Mouse (Mus musculus) heart, adult 8-10 months (tissue): ENCODE results near the gene Ets1. TPM values are rescaled to one million over a fixed set of nuclear protein-coding genes. Genes with fewer than 3 reads are reported as not detected.

Experiments
- DNase-seq: peaks from one replicate; pipeline ENCODE4 v3.0.0; 2022; ENCODE audit warnings: low spot score
- total RNA-seq, 4 experiments: library from RNA; stranded (reverse); gene quantifications; 2 replicates each; pipeline ENCODE4 v1.2.4; 2022

Gene Ets1
- total RNA-seq, 4 experiments from 2014 or later = 38.1 to 53.7 (median 46.6) TPM

DNA sequence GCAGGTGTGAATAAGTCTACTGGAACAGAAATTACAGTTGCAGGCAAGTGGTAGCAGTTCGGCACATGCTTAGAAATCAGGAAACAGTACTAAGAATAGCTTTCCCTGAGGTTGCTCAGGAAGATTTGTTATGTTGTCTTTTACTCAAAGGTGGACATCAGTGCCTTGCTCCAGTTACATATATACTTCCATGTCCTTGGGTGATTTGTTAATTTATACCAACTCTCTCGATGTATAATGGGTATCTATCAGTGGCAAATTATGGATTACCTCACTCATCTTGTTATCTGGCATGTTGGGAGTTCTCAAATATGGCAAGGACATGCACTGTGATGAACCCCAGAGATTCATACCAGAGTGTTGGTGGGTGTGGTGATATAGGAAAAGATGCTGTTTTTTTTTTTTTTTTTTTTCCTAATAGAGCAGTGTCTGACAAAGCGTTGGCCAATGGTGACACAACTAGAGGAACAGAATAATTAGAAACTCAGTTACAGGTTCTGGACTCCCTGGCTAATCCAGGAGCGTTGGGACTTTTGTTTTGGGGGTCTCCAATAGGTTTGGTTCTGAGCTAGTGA lies 59.0 kb downstream of the Ets1 start:
- no peak for DNase-seq

DNA sequence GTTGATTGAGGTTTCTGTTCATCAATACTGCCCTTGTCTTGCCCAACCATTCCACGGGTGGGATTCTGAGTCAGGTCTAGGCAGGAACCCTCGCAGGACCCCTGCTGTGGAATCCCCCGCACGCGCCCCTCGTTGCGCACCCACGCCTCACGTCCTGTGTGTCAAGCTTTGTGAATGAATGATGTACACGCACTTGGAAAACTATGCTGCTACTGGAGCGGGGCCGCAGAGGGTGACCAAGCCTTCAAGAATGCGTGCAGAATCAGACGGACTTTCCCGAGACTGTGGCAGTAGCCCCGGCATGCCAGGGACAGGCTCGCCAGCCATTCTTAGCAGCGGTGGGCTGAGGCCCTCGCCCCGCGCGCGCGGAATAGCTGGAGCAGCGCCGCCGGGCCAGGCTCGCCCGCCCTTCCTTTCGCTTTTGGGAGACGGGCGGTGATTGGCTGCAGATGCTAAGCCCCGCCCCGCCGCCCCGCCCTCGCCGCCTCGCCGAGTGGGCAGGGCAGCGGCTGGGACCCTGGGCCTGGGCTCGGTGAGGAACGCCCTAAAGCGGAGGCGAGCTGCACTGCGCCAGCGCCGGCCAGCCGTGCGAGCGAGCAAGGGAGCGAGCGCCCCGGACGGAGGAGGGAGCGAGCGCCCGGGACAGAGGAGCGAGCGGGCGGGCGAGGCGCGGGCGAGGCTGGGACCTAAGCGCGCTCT lies 59.6 kb downstream of the Ets1 start:
- DNase-seq = peak; percentile 97

DNA sequence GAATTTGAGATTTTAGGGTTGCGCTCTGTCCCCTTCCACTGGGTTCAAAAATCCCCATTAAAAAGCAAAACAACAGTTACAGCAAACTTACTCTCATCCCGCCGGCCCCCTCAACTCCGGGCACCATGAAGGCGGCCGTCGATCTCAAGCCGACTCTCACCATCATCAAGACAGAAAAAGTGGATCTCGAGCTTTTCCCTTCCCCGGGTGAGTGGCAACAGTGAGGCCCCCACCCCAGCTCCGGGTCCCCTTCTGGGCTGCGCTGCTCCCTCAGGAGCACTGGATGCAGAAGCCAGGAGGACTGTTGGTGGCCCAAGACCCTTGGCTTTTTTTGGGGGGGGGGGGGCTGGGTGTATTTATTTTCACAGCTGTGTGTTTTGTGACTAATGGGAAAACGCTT lies 60.2 kb downstream of the Ets1 start:
- no peak for DNase-seq

DNA sequence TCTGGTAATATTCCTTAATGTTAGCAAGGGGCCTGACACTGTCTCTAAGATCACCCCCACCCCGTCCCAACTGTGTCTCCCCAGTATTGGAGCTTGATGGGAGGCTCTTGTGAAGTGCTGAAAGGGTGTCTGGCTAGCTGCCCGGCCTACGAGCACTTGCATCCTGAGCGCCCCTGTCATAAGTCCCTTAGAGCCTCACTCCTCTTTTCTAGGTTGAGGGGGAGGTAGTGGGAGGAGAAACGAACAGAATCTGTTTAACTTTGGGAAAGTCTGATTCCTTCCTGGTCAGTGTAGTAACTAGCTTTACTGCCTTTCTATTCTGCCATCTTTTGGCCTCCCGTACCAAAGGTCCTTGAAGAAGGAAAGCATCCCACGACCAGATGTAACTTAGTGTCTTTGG lies 60.7 kb downstream of the Ets1 start:
- peak; percentile 83 for DNase-seq

DNA sequence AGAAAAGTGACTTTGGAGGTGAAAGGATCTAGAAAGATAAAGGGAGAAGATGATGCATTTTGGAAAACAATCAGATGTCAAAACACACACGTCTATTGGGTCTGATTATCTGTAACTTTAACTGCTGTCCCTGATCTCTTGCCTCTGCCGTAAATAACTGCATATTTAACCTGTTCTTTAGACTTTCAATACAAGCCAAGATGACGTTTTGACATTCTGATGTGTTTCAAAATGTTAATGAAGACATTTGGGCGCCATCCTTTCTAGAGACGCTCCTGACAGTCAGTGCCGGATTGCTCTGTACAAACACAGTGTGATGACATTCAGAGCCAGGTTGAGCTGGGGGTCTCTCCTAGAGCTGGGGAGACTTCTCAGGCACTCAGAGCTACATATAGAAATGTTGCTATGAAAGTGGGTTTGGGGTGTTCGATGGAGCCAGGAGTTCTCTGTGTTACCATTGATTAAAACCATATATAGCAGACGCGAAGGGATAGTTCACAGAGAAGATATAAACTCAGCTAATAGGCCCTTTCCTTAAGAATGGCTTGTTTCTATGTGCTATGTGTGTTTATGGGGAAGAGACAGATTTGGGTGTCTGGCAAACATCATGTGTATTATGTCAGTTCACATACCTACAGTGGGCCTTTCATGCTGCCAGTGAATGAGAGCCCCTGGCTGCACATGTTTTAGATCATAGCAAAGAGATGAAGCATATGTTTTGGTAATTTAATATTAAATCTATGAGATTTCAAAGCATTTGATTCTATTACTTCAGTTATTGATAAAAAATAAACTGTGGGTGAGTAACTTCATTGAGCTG lies 61.5 kb downstream of the Ets1 start:
- no peak for DNase-seq

DNA sequence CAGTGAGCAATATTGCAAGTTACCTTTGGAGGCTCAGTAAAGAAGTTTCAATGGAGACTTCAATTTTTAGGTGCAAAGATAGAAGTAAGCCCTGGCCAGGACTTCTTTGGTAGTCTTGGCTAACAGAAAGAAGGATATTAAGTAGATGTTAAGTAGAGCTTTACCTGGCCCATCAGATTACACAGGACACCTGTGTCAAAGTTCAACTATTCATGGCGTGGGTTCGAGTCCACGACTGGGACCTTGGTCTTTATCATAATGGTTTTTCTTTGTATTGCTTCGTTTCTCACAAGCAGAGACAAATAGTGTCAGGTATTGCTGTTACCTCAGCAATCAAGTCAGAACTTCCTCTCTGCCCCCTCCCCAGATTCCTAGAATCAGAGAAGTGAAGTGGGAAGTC lies 62.7 kb downstream of the Ets1 start:
- DNase-seq = no peak

DNA sequence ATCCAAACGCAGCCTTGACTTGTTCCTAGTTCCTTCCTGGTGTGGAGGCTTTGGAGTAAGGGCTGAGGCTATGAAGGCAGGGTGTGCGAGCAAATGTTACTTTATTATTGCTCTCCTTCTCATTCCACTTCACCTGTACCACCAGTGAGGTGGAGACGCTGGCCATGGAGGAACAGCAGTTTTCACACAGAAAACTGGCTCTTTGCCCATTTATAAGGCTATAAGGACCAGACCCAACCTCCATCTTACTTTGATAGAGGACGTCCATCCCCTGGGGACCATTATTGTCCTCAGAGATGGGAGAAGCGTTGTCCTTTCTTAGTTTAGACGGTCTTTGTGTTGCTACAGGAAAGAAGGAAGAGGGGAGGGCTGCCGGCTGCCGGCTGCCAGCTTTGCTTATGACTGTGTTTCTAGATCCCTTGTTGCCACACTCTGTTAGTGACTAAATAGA lies 63.4 kb downstream of the Ets1 start:
- no peak for DNase-seq

DNA sequence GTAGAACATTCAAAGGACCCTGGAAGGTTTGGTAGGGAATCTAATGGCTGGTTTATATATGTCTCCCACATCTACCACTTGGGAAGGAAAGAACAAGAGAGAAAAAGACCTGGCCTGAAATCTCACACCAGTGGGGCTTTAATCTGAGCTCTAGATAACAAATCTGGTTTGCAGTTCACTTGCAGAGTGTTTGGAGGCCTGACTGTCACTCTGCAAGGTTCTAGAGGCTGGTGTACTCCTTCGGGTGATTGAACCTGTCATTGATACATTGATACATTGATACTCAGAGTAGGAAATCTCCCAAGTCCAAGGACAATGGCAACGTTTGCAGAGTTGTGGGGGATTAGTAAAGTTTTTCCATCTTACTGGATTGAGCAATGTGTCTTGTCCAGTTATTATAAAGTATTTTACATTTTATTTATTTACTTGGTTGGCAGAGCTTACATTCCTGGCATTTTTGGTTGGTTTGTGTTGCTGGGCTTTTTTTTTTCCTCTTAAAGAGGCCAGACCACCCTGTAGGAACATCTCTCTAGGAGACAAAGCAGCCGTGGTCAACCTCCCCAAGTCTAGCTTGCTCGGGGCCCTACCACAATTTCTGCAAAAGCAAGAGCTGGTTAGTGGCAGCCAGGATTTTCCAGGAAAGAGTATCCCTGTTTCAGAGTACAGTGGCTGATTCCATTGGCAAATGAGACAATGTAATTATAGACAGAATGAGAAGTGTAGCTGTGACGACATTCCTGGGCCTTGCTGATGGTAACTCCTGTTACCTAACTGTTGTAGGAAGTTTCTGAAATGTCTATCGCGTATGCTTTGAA lies 64.3 kb downstream of the Ets1 start:
- no peak for DNase-seq

DNA sequence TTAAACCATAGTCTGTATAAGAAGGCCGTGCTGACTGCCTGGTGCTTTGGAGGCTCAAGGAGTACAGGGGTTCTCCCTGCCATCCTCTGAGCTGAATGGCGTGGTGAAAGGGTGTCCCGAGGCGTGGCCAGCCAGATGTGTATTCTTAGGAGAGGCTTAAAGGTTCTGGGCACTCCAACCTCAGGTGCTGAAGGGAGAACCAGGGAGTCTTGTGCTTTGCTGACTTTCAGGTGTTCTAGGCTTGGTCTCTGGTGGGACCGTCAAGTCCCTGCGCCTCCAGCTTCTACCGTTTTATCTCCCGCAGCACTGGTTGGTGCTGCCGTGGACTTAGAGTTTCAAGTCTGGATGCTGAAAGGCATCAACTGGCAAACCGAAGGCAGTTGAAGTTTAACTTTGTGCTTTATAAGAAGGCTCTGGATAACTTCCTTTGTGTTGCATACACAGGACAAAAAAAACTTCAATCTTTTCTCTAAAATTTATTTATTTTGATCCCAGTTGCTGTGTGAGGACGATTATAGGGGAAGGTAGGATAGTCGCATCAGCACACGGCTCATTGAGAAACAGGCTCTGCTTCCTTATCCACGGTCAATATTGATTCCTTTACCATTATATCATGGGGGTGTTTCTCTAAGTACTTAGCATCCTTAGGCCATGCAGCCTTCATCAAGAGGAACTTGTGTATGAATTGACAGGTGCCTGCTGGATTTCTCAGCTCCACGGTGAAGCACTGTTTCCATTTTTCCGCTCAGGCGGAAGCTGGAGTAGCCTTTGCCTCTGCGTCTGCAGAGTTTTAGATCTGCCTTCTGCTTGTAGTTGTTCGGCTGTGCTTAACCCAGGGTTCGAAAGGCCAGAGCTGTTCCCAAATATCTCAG lies 65.3 kb downstream of the Ets1 start:
- DNase-seq = no peak

DNA sequence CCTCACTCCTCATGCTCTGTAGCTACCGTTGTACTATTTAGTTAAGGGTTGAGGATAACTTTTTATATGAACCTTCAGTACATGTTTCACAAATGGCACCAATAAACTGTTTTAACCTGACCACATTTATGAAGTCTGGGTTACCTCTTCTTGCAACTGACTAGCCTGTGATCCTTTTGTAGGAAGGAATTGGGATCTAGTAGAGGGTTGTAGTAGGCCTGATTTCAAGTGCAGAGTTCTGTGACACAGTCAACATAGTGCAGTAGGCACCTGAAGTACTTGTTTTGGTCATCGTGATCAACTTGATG lies 65.9 kb downstream of the Ets1 start:
- no peak for DNase-seq

DNA sequence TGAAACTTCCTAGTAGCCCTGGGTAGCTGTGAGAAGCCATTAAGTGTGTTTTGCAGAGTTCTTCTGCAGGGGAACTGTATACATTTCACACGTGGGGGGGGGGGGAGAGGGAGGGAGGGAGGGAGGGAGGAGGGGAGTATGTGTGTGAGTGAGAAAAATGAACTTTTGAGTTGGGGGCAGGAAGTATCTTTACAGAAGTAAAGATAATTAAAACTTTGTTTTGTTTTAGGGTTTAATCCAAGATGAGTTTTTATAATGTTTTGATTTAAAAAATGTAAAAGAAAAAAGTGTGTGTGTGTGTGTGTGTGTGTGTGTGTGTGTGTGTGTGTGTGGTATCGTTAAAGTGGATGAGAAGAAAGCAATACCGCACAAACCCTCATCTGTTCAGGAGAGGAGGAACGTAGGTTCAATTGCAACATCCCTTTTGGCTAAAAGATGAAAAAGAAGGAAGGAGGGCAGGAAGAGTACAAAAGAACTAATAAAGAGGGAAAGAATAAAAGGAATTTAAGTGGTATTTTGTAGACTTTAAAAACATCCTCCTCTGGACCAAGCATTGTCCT lies 66.9 kb downstream of the Ets1 start:
- DNase-seq = no peak

DNA sequence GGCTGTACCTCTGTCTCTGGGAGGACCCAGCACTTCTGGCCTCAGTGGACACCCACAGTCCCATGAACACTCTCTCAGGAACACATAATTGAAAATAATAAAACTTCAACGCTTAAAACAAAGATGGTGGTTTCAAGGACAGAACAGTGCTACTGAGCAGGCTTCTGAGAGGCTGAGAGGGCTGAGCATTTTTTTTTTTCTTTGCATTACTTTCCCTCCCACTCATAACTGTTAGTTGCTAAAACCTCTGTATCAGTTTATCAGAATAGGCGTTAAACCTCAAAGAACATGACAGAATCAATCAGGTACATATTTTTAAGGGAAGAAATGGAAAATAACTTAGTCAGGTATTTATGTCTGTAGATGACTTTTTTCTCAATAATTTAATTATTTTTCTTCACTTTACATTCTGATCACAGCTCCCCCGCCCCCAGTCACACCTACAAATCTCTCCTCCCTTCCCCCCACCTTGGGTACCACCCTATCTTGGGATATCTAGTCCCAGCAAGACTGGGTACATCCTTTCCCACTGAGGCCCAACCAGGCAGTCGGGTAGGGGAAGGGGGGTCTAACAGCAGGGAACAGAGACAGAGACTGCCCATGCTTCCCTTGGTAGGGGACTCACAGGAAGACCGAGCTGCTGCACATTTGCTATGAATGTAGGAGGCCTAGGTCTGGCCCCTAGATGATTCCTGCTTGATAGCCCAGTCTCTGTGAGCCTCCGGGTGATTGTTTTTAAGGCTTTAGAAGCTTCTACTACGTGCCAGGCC lies 68.1 kb downstream of the Ets1 start:
- no peak for DNase-seq

DNA sequence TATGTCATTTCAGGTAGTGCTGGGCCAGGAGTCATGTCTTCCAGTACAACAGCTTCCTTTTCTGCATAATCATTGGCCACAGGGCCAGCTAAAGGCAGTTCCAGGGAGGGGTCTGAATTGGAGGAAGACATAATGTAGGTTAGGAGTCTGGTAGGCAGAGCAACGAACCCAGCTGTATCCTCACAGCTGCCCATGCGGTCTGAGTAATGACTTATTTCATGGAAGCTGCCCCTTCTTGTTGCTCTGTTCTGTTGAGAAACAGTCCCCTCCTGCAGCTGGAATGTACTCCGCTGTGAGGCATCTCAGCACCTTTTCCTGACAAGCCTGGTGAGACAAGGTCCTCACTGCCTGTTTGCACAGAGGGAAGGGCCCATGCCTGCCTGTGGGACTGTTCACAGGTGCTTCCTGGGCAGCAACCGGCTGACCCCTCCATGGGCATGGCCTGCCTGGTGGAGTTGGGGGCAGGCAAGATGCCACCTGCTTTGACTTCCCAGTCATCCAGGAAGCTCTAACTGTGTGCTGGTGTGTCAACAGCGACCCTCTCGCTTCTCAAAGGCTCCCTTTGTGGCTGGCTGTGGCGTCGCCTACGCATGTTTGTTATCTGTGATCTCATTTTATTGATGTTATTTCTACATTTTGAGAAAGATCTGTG lies 69.9 kb downstream of the Ets1 start:
- no peak for DNase-seq

DNA sequence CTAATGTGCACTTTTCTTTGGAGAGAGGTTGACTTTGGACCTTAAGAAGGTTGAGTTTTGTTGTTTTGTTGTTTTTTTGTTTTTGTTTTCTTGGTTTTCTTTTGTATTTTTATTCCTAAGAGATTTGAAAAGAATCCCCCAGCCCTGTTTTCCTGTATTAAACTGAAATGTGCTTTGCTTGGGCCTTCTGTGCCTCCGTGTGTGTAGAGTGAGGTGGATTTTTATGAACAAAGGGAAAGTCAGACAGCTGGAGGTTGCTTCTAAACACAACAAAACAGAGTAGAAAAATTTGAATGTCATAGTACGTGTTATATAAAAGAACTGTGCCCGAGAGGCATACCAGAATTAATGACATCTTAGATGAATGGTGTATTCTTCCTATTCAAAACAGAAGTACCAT lies 71.4 kb downstream of the Ets1 start:
- DNase-seq = no peak

DNA sequence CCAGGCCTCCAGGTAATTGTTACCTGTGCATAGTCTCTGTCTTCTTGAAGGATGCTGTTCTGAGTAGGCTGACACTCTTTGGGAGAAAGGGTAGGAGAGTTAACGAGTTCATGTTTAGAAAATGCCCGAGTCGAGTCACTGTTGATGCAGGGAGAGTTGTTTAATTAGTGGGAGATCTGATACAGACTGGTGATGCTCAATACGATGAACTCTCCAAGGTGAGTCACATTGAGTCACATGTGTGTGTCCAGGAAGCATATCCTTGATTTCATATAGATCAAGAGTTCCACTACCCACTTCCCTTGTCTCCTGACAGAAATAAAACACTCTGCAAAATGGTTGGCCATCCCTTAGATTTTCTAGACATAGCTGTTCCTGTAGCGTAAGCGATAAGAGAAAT lies 72.5 kb downstream of the Ets1 start:
- no peak for DNase-seq

DNA sequence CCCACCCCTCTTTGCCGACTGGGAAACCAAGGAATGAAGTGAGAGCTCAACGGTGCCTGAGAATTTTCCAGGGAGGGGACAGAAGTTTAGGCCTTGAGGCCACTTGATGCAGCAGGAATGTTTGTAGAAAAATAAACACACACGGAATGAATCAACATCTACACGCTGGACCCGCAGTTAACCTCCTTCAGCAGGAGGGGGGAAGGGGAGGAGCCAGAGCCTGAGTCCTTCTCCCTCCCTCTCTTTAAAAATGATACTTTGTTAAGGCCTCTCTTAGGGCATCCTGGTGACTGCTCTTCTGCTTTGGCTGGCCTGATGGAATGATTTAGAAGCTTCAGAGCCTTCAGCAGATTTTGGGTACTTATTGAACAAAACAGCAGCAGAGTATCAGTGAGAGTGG lies 73.3 kb downstream of the Ets1 start:
- no peak for DNase-seq

DNA sequence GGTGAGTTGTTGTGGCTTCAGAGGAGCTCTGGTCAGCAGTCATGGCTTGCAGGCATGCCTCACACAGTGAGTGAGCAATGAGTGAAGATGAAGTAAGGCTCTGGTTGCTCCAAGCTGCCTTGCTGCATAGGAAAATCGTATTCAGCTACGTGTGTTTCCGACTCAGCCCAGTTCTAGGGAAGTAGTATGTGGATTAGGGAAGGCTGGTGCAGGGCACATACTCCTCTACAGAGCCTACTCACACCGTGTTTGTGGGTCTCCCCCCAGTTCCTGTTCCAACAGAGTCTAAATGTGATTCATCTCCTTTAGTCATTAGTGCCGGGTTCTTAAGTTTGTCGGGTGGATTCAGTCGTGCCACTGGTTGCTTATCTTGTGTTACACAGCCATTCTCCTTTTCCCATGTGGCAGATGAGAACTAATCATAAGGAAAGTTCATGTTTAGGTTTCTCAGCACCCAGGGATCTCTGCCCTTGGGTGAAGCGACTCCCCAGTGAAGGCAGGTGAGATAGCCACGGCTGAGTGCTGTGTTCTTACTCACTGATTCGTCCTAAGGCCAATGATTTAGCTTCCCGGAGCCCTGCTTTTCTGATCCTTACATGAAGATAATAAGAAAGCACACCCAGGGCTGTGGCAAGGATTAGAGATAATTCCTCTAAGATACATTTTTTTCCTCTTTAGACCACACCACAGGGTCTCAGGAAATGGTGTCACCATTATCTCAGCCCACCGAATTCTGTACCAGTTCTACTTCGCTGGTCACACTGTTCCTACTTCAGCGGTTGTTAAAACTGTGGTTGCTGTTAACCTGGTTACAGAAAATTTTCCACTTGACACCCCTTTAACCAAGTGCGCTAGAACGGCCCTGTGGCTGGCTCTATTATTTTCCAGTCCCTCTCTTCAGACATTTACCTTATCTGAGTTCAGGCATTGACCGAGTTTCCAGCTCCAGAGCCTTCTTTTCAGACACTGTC lies 74.0 kb downstream of the Ets1 start:
- DNase-seq = no peak

DNA sequence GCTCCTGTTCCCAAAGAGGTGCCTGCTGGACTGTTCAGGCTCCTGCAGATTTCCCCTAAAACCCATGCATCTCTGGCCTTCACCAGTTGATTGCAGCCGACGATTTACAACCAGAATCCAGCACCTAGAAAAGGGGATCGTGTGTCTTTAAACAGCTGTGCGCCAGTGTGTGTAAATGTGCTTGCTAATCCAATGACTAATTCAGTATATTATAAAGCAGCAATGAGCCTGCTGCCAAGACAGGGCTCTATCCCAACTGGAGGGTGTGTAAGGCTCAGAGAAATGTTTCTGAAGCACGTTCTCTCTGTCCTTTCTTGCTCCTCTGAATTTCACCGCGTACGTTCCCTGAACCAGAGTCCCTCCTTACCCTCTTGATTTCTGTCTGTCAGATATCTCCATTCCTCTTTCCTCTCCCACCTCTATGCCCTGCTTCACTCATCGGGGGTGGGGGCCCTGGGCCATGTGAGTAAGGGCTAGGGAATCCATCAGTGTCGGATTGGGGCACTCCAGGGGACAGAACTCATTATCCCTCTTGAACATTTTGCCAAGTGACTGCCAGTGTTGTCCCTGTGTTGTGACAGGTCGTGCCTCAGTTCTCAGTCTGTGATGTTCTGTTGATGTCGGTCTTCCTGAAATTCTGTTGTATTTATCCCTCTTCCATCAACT lies 75.1 kb downstream of the Ets1 start:
- DNase-seq = peak; percentile 58
